Mouse (Mus musculus) gastrocnemius, postnatal 25 days (tissue): Measurements from ENCODE around the gene Psmd11. TPM values are rescaled to one million over a fixed set of nuclear protein-coding genes. Genes with fewer than 3 reads are reported as not detected.
"Not testable (repeated sequence)": the region's sequence is repeated elsewhere in the genome, so short reads cannot be mapped to it uniquely, and the experiment has no call there.

Experiments used
- DNase-seq: peaks from one replicate; pipeline ENCODE4 v3.0.0; 2022
- long read RNA-seq, 2 experiments: library from polyadenylated mRNA; stranded (forward); transcript quantifications; one replicate each; pipeline ENCODE4 v2.0.0; 2021
- total RNA-seq, 2 experiments: library from RNA; stranded (reverse); gene quantifications; 1 replicate in 1 of 2; 2 replicates in 1 of 2; pipeline ENCODE4 v1.2.3; 2021

Psmd11 gene
- 100 to 1,000 TPM; 114 to 151 TPM for total RNA-seq
- long read RNA-seq, experiment 1, transcript Psmd11-214 (13 exons, 1,626 nt) = minor isoform, 10 of 104 reads
- long read RNA-seq, experiment 1, transcript Psmd11-201 (14 exons, 2,848 nt) = major isoform, 81 of 104 reads
- long read RNA-seq, experiment 1, partial matches to known transcripts = 10 of 104 reads
- long read RNA-seq, experiment 1, other reads (novel, unspliced or antisense) = 3 of 104 reads
- long read RNA-seq, experiment 2, transcript Psmd11-201 (14 exons, 2,848 nt) = major isoform, 110 of 142 reads
- long read RNA-seq, experiment 2, transcript Psmd11-214 (13 exons, 1,626 nt) = minor isoform, 13 of 142 reads
- long read RNA-seq, experiment 2, partial matches to known transcripts = 14 of 142 reads
- long read RNA-seq, experiment 2, other reads (novel, unspliced or antisense) = 5 of 142 reads

DNA sequence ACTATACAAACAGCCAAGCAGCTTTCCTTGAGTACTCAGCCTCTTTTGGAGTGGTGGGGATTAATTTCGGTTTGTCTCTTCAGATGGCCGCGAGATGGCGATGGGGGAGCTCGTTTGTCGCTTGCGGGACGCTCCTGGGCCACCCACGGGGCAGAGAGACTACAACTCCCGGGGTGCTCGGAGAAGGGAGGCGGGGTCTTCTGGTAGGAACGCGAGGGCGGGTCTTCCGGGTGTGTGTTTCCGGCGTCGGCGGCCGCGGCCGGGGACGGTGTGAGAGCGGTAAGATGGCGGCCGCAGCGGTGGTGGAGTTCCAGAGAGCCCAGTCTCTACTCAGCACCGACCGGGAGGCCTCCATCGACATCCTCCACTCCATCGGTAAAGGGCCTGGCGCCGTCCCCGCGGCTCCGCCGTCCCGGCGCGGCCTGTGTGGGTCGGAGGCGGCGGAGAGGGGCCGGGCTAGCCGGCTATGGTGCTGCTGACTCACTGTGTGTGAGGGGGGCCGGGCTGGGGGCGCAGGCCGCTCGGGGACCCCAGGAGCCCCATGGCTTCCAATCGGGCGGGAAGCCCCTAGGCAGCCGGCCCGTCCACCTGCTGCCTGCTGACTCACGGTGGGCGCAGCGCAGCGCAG, at the start of gene Psmd11:
Psmd11 (plus strand) TSS at position 235 of the 628 bp plus-strand sequence.
- DNase-seq = peak; percentile 95

- not testable (repeated sequence) for DNase-seq
Measured at GRCm38 (mm10) chr11:80379184-80379583, 49.2 kb upstream of the Psmd11 start.

GRCm38 (mm10) chr11:80382626-80383018, 45.8 kb upstream of the Psmd11 start:
- DNase-seq = peak; percentile 38

DNA sequence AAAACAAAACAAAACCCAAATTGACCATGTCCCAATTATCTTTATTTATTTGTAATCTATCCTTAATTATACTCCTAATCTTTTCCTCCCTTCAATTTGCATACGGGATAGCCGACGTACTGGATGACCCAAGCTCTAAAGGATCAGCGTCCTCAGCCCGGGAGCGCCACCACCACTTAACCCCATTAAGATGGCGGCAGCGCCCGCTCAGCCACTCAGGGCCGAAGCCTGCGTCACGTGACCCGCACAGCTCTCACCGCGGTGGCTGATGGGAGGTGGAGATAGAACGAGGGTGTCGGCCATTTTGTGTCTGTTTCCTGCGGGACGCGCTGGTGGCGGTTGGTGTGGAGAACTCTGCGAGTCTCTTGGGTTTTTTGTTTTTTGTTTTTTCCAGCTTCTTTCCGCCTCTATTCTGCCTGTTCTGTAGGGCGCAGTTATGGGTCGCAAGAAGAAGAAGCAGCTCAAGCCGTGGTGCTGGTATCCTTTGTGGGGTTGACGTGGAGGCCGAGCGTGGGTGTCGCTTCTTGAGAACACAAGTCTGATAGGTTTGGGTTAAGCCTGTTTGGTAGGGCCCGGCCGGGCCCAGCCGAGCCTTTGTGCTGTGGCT, 45.3 kb upstream of the Psmd11 start, which contains the start of gene Zfp207:
Zfp207 (plus strand) TSS at position 261 of the 607 bp plus-strand sequence.
- peak; percentile 96 for DNase-seq

- no peak for DNase-seq
Measured at GRCm38 (mm10) chr11:80383626-80384046, 44.8 kb upstream of the Psmd11 start.

DNA sequence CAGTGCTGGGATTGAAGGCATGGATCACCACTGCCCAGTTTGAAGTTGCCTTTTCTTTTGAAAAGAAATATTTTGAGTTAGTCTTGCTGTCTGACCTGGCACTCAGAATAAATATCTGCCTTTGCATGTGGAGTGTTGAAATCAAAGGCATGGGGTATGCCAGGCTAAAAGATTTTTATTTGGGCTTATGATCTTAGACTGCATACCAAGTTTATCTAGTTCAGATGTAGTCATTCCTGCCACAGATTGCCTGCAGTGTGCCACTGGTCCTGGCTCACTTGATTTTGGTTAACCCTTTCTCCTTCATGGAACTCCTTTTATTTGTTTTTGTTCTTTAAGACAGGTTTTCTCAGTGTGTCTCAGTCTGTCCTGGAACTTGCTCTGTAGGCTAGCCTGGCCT, 44.0 kb upstream of the Psmd11 start:
- no peak for DNase-seq

DNA sequence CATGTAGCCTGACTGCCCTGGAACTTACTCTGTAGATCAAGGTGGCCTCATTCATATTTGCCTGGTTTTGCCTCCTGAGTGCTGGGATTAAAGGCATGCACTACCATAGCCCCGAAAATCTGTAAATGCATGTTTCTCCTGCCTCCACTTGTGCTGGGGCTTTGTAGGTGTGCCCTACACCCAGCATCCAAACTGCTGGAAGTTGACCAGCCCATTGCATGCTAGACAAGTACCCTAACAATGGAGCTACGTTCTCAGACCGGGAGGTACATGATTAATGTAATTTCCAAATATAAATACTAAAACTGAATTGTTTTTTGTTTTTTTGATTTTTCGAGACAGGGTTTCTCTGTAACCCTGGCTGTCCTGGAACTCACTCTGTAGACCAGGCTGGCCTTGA, 43.4 kb upstream of the Psmd11 start:
- DNase-seq = no peak

- no peak for DNase-seq
Measured at GRCm38 (mm10) chr11:80386790-80387189, 41.6 kb upstream of the Psmd11 start.

GRCm38 (mm10) chr11:80389885-80390284, 38.5 kb upstream of the Psmd11 start:
- no peak for DNase-seq

- DNase-seq = no peak
Measured at GRCm38 (mm10) chr11:80391407-80392120, 36.9 kb upstream of the Psmd11 start.

- no peak for DNase-seq
Measured at GRCm38 (mm10) chr11:80395930-80396329, 32.5 kb upstream of the Psmd11 start.

- no peak for DNase-seq
Measured at GRCm38 (mm10) chr11:80396617-80397016, 31.8 kb upstream of the Psmd11 start.

GRCm38 (mm10) chr11:80407878-80408277, 20.5 kb upstream of the Psmd11 start:
- DNase-seq = not testable (repeated sequence)

DNA sequence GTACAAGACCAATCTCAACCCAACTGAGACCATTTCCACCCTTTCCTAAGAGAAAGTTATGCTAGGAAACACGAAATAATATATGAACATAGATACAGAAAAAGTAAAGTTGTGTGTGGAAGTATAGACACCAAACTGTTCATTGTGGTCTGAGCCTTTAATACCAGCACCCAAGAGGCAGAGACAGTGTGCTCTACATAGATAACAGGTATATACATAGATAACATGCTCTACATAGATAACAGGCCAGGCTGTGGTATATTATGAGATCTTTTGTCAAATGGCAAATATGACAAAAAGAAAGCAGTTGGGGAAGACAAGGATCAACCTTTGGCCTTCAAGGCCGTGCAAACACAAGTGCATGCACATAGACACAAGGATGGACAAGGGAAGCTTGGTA, 18.0 kb upstream of the Psmd11 start:
- DNase-seq = no peak

DNA sequence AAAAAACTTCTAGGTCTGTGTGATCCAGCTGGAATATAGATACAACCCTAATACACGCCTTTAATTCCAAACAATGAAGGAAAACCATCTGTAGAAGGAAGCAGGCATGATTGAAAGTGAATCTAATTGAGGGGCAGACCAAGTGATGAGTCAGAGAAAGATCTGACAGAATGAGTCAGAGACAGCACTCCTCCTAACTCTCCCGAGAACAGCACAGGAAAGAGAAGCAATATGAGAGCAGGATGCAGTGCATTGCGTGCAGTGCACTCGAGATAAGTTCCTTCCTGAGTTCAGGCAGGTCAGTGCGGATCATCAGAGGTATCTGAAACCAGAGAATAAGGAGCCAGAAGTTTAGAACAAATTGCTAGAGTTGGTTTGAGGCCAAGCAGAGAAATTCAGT, 11.3 kb upstream of the Psmd11 start:
- no peak for DNase-seq

DNA sequence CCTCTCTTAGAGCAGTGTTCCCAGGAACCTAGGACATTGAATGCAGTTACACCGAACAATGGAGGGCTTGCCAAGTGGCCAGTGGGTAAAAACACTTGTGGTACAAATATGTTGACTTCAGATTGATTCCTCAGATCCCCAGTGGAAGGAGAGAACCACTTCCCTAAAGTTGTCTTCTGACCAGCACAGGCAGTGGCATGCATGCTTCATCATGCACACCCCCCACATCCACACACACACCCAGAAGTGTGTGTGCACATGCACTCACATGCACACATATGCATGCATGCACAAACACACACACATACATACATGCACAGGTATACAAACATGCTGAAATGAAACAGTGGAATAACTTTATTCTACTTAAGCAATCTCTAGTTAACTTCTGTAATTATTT, 8.7 kb upstream of the Psmd11 start:
- DNase-seq = no peak

- DNase-seq = no peak
Measured at GRCm38 (mm10) chr11:80420202-80420984, 8.0 kb upstream of the Psmd11 start.

DNA sequence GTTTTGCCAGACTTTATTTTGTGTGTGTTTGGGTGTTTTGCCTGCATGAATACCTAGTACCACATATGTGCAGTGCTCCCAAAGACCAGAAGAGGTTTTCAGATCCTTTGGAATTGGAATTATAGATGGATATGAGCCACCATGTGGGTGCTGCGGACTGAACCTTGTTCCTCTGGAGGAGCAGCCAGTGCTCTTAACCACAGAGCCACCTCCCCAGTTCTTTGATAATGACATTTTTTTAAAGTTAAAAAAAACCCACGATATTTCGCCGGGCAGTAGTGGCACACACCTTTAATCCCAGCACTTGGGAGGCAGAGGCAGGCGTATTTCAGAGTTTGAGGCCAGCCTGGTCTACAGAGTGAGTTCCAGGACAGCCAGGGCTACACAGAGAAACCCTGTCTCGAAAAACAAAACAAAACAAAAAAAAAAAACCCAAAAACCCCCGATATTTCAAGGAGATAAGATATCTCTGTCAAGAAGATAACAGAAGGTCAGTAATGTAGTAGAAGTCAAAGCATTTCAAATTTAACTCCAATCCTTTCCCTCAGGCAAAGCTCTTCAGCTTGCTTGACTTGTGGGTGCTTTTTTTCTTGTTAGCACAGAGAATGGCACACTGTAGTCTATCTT, 6.9 kb upstream of the Psmd11 start:
- DNase-seq = no peak

DNA sequence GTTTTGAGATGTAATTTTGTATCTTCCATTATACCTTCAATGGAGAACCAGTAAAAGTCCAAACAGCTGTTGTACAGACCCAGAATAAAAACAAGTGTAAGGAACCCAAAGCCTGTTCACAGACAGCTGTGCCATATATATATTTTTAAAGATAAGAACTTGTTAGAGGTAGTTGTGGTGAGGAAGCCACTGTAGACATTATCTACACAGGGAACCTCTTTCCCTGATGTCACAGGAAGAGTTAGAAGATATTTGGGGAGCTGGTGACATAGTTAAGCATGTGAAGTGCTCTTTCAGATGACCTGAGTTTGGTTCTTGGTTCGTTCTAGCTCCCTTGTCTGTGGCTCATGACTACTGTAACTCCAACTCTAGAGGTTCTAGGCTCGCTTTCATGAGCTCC, 3.7 kb upstream of the Psmd11 start:
- no peak for DNase-seq

GRCm38 (mm10) chr11:80425247-80425778, 3.1 kb upstream of the Psmd11 start:
- no peak for DNase-seq
